Mouse (Mus musculus) forebrain, embryonic 14.5 days (tissue): ENCODE data around the gene H2-Q2. TPM values are rescaled to one million over a fixed set of nuclear protein-coding genes. Genes with fewer than 3 reads are reported as not detected.
"Not testable (repeated sequence)": the region's sequence is repeated elsewhere in the genome, so short reads cannot be mapped to it uniquely, and the experiment has no call there.

Source experiments
- ATAC-seq: fragments of 200-750 bp; cut with Nextera tagmentation; 2 replicates; pipeline ENCODE4 v1.8.0; 2017; ENCODE audit warnings: mild to moderate bottlenecking, moderate library complexity
- DNase-seq: peaks from one replicate; pipeline ENCODE4 v3.0.0-alpha.2; 2015; ENCODE audit warnings: low spot score
- H3K27ac ChIP-seq: fragments of 300-500 bp; sonication (generic); 2 replicates; pipeline ENCODE4 v1.5.1; 2014; ENCODE audit warnings: low read depth, mild to moderate bottlenecking, control low read depth, low read length, moderate library complexity
- H3K27me3 ChIP-seq: fragments of 300-500 bp; sonication (generic); replicated peaks from 2 replicates; pipeline ENCODE4 v1.6.1; 2014; ENCODE audit warnings: low read length, control low read depth, mixed read lengths; ENCODE audit not compliant: control insufficient read depth, insufficient read depth
- H3K36me3 ChIP-seq: fragments of 300-500 bp; sonication (generic); 2 replicates; pipeline ENCODE4 v1.6.1; 2014; ENCODE audit warnings: low read length, control low read depth; ENCODE audit not compliant: control insufficient read depth, insufficient read depth
- H3K4me1 ChIP-seq: fragments of 300-500 bp; sonication (generic); 2 replicates; pipeline ENCODE4 v1.6.1; 2014; ENCODE audit warnings: antibody characterized with exemption, low read length, control low read depth; ENCODE audit not compliant: control insufficient read depth, insufficient read depth
- H3K4me2 ChIP-seq: fragments of 300-500 bp; sonication (generic); 2 replicates; pipeline ENCODE4 v1.6.1; 2014; ENCODE audit warnings: mild to moderate bottlenecking, control low read depth, low read length
- H3K4me3 ChIP-seq: fragments of 300-500 bp; sonication (generic); 2 replicates; pipeline ENCODE4 v1.5.1; 2014; ENCODE audit warnings: low read depth, low read length, control low read depth
- H3K9ac ChIP-seq: fragments of 300-500 bp; sonication (generic); 2 replicates; pipeline ENCODE4 v1.6.1; 2014; ENCODE audit warnings: mild to moderate bottlenecking, low read length, control low read depth, moderate library complexity
- H3K9me3 ChIP-seq: fragments of 300-500 bp; sonication (generic); replicated peaks from 2 replicates; pipeline ENCODE4 v1.6.1; 2016; ENCODE audit warnings: low read length, control low read depth, mixed read lengths; ENCODE audit not compliant: control insufficient read depth
- WGBS: fragments of 180-500 bp; shearing (Covaris S2); extraction: QIAGEN DNeasy Blood & Tissue Kit; methylation state at CpG from one replicate; pipeline ENCODE4 v1.1.7; 2014; 5-methylcytosine and 5-hydroxymethylcytosine counted together
- polyA plus RNA-seq: library from polyadenylated mRNA; unstranded; fragments of >200 nt; fragmentation: Nextera tagmentation; extraction: Ambion mirVana; gene quantifications from 2 replicates; pipeline ENCODE4 v1.2.1, GENCODE M21; 2014

The H2-Q2 gene
- polyA plus RNA-seq, 1 experiment from 2014 or later, result 1.1 TPM

DNA sequence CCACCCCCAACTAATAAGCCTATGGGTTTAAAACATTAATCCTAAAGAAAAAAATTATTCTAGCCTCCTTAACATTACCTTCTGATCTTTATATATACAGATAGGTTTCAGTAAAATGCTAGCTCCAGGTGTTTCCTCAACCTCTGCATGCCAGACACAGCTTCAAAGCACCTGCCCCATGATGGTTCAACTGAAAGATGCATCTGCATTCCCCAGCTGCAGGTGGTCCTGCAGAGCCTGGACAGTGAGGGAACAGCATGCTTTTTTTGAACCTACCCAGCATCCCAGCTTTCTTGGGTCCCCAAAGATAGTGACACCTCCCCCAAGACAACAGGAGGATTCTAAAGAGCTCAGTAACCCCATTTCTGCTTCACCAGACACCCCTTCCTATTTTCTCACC is 23.4 kb upstream of the H2-Q2 start:
- Histone ChIP-seq H3K27me3 (peaks cover 34% of the 10 kb centered on the region), H3K27ac (no peak overlapping the region), H3K4me2 (no peak overlapping the region), H3K36me3 (no peaks in the 10 kb centered on the region), H3K9ac (no peak overlapping the region), H3K4me1 (no peaks in the 10 kb centered on the region), H3K4me3 (no peak overlapping the region), H3K9me3 (no peaks in the 10 kb centered on the region)
- no peak for DNase-seq
- no peak for ATAC-seq

- Histone ChIP-seq H3K4me3 (peak within 1 kb of the TSS; percentile 22), H3K27me3 (peaks cover 34% of the 10 kb centered on the region), H3K9me3 (no peaks in the 10 kb centered on the region), H3K4me2 (peak within 1 kb of the TSS; percentile 45), H3K4me1 (no peaks in the 10 kb centered on the region), H3K36me3 (no peaks in the 10 kb centered on the region), H3K9ac (peak within 1 kb of the TSS; percentile 46), H3K27ac (no peak within 1 kb of the TSS)
- WGBS, result 1% methylated on average over 51 of the region's 55 CpGs
- no peak for DNase-seq
- ATAC-seq, result no peak
Measured at GRCm38 (mm10) chr17:35320327-35321081, 21.5 kb upstream of the H2-Q2 start, which contains the start of gene H2-Q1. Gene H2-Q1, plus strand, starts transcription at chr17:35320405.

DNA sequence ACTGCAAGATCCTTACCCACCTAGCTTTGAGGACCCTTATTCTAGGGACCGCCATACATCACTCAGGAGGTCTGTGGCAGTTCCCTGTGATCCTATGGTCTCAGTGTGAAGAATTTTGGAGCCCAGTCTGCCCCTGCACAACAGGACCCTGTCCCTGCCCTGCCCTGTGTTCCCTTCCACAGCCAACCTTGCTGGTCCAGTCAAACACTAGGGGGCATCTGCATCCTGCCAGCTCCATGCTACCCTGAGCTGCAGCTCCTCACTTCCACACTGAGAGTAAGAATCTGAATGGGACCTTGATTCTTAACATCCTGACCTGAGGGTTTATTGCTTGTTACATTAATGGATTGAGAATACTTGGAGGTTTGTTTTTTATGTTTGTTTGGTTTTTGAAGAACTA is 16.9 kb upstream of the H2-Q2 start:
- not testable (repeated sequence) for H3K9ac ChIP-seq

DNA sequence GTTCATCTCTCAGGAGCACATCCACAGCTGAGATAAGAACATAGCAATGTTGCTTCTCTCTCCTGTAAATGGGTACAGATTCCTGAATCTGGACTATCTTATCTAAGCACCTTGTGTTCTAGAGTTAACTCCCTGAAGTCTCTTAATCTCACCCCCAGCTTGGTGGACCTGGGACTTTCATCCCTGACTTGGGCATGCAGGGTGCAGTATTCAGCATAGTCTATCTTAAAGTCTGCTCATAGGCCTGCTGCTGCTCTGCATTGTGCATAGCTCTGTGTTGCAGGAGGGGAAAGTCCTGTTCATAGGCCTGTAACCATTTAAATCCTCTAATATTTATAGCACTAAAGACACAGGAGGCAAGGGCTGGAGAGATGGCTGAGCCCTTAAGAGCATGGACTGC is 16.0 kb upstream of the H2-Q2 start:
- H3K4me3 ChIP-seq, H3K27ac ChIP-seq, ATAC-seq, H3K36me3 ChIP-seq, H3K4me2 ChIP-seq, H3K9me3 ChIP-seq, DNase-seq, H3K4me1 ChIP-seq, H3K9ac ChIP-seq: not testable (repeated sequence)
- H3K27me3 ChIP-seq, result peaks cover 14% of the 10 kb centered on the region

More for the DNA sequence above, 16.9 kb upstream of the H2-Q2 start:
- H3K4me2 ChIP-seq, H3K27ac ChIP-seq, ATAC-seq, H3K4me3 ChIP-seq, H3K4me1 ChIP-seq, H3K9me3 ChIP-seq, DNase-seq, H3K36me3 ChIP-seq: not testable (repeated sequence)
- WGBS, result 60% methylated on average over 1 of the region's 1 CpGs
- peaks cover 22% of the 10 kb centered on the region for H3K27me3 ChIP-seq

DNA sequence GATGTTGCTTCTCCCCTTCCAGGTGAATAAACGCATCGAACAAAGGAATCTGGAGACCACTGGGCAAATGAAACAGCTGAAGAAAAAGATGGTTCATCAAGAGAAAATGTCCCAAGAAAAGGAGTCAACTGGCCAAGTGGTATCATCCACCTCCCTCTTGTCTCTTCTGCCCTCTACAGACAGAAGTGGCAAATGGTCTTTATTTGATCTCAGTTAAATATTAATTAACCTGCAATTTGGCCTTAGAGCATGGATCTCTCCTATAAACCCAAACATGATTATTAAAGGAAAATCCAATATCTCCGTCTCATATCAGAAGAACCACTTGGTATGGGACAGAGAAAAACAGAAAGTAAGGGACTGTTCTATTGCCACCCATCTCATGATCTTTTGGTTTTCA is 12.3 kb upstream of the H2-Q2 start:
- not testable (repeated sequence) for H3K9me3 ChIP-seq, H3K4me3 ChIP-seq, H3K4me2 ChIP-seq, H3K36me3 ChIP-seq, H3K4me1 ChIP-seq, ATAC-seq, DNase-seq, H3K9ac ChIP-seq, H3K27ac ChIP-seq, H3K27me3 ChIP-seq
- 51% methylated on average over 3 of the region's 3 CpGs for WGBS

- H3K9ac ChIP-seq, H3K27me3 ChIP-seq, H3K4me1 ChIP-seq, H3K4me2 ChIP-seq, H3K27ac ChIP-seq, DNase-seq, H3K4me3 ChIP-seq, ATAC-seq, H3K36me3 ChIP-seq, H3K9me3 ChIP-seq: not testable (repeated sequence)
- WGBS, result 79% methylated on average over 6 of the region's 6 CpGs
Measured at GRCm38 (mm10) chr17:35331546-35331945, 10.5 kb upstream of the H2-Q2 start.

- peaks cover 19% of the 10 kb centered on the region for H3K27me3 ChIP-seq
- no peak for DNase-seq
- peak overlapping the region; percentile 61 for H3K4me2 ChIP-seq
- peak overlapping the region; percentile 51 for H3K9ac ChIP-seq
- ATAC-seq, result no peak
- no peak overlapping the region for H3K27ac ChIP-seq
- H3K4me3 ChIP-seq, result peak overlapping the region; percentile 37
- 4% methylated on average over 44 of the region's 46 CpGs for WGBS
- H3K36me3 ChIP-seq, result no peaks in the 10 kb centered on the region
- peaks cover 5% of the 10 kb centered on the region; the same call in 1 of the 2 replicates for H3K4me1 ChIP-seq
- no peaks in the 10 kb centered on the region for H3K9me3 ChIP-seq
Measured at GRCm38 (mm10) chr17:35342711-35343476, 852 bp downstream of the H2-Q2 start.

- H3K4me1 ChIP-seq, DNase-seq, H3K9ac ChIP-seq, H3K36me3 ChIP-seq, H3K4me3 ChIP-seq, ATAC-seq, H3K27ac ChIP-seq, H3K9me3 ChIP-seq, H3K4me2 ChIP-seq, H3K27me3 ChIP-seq: not testable (repeated sequence)
Measured at GRCm38 (mm10) chr17:35347659-35348058, 5.6 kb downstream of the H2-Q2 start.

DNA sequence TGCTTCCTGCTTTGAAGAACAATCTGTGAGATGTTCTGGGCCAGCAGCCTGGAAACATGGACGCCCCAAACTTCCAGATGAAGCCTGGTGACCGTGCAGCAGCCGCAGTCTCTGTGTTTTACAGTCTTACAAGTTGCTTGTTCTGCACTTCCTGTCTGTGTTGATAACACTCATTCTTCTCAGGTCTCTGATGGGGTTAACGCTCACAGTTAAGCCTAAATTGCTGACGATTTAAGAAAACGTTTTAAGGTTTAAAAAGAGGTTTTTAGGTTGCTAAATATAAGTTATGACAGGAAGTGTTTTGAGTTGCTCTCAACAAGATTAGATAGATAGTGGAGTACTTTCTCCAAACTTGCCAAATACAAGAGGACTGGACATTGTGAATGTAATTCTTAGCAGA is 11.2 kb downstream of the H2-Q2 start:
- not testable (repeated sequence) for H3K4me2 ChIP-seq, H3K36me3 ChIP-seq, H3K9ac ChIP-seq, H3K9me3 ChIP-seq, H3K4me3 ChIP-seq, H3K27ac ChIP-seq, H3K27me3 ChIP-seq, ATAC-seq, H3K4me1 ChIP-seq, DNase-seq
- WGBS, result 75% methylated on average over 6 of the region's 6 CpGs
